Mouse (Mus musculus) CH12.LX (cell line): ENCODE results near the gene Spata7. TPM values are rescaled to one million over a fixed set of nuclear protein-coding genes. Genes with fewer than 3 reads are reported as not detected.
A peak's percentile ranks its signal among the peaks of the same experiment; 100 is the strongest.

Experiments
- DNase-seq: peaks from one replicate; pipeline ENCODE4 v3.0.0-alpha.2; 2013; ENCODE audit errors: extremely low read depth
- H3K27ac ChIP-seq: 2 replicates; pipeline ENCODE4 v1.5.1; 2012; ENCODE audit warnings: low read depth, mild to moderate bottlenecking, control low read depth, moderate library complexity; ENCODE audit not compliant: insufficient read depth
- H3K27me3 ChIP-seq: replicated peaks from 2 replicates; pipeline ENCODE3; 2012; ENCODE audit warnings: inconsistent platforms
- H3K36me3 ChIP-seq, 2 experiments: replicated peaks in 1 of 2; 2 replicates each; pipeline versions ENCODE3 to v1.6.1; 2012; ENCODE audit warnings: inconsistent platforms in 1 of 2, low read length in 1 of 2, mild to moderate bottlenecking in 1 of 2, mixed read lengths in 1 of 2, moderate library complexity in 1 of 2; ENCODE audit not compliant: control insufficient read depth in 1 of 2, insufficient read depth in 1 of 2
- H3K4me1 ChIP-seq, 2 experiments: 2 replicates each; pipeline ENCODE4 v1.6.1; 2012; ENCODE audit warnings: inconsistent platforms in 1 of 2, moderate library complexity in 1 of 2; ENCODE audit not compliant: insufficient read depth in 2 of 2, control insufficient read depth in 1 of 2
- H3K4me2 ChIP-seq: 2 replicates; pipeline ENCODE4 v1.6.1; 2012; ENCODE audit warnings: low read depth, mild to moderate bottlenecking, control low read depth; ENCODE audit not compliant: poor library complexity, insufficient read depth, severe bottlenecking
- H3K4me3 ChIP-seq, 3 experiments: fragments of 150-350 bp in 1 of 3; sonication (generic) in 1 of 3; replicated peaks in 1 of 3; 2 replicates each; pipeline versions ENCODE3 to v1.5.1; 2011 to 2012; ENCODE audit warnings: low read depth in 2 of 3, low read length in 2 of 3, mild to moderate bottlenecking in 2 of 3, moderate library complexity in 2 of 3, control low read depth in 1 of 3, improper control_type of control experiment in 1 of 3, inconsistent platforms in 1 of 3, mixed read lengths in 1 of 3; ENCODE audit not compliant: poor library complexity in 1 of 3
- H3K79me2 ChIP-seq: replicated peaks from 2 replicates; pipeline ENCODE4 v1.6.1; 2012; ENCODE audit warnings: mild to moderate bottlenecking, moderate library complexity; ENCODE audit not compliant: control insufficient read depth, poor library complexity, insufficient read depth, severe bottlenecking; ENCODE audit errors: extremely low read depth
- H3K9ac ChIP-seq: 2 replicates; pipeline ENCODE4 v1.6.1; 2012; ENCODE audit warnings: low read depth, mild to moderate bottlenecking, control low read depth, moderate library complexity; ENCODE audit not compliant: insufficient read depth
- H3K9me3 ChIP-seq: replicated peaks from 2 replicates; pipeline ENCODE3; 2012; ENCODE audit warnings: low read length, inconsistent platforms, mixed read lengths
- BHLHE40 ChIP-seq: IDR thresholded peaks from 2 replicates; pipeline ENCODE4 v1.6.1; 2011; ENCODE audit warnings: mild to moderate bottlenecking, low read depth, low read length, improper control_type of control experiment
- CHD1 ChIP-seq: IDR thresholded peaks from 2 replicates; pipeline ENCODE4 v1.6.1; 2012; ENCODE audit warnings: low read depth, low read length, improper control_type of control experiment, inconsistent platforms
- CHD2 ChIP-seq: IDR thresholded peaks from 2 replicates; pipeline ENCODE4 v1.6.1; 2011; ENCODE audit warnings: low read length, improper control_type of control experiment
- CTCF ChIP-seq, 2 experiments: IDR thresholded peaks in 1 of 2; conservative IDR thresholded peaks in 1 of 2; 2 replicates each; pipeline ENCODE4 v1.5.1; 2011 to 2012; ENCODE audit warnings: low read depth in 2 of 2, low read length in 2 of 2, improper control_type of control experiment in 1 of 2, inconsistent platforms in 1 of 2, mild to moderate bottlenecking in 1 of 2, moderate library complexity in 1 of 2
- ELF1 ChIP-seq: IDR thresholded peaks from 2 replicates; pipeline ENCODE4 v1.6.1; 2014; ENCODE audit warnings: low read depth, mild to moderate bottlenecking, inconsistent platforms, low read length, improper control_type of control experiment
- ETS1 ChIP-seq: conservative IDR thresholded peaks from 2 replicates; pipeline ENCODE4 v1.6.1; 2012; ENCODE audit warnings: low read depth, mild to moderate bottlenecking, inconsistent platforms, low read length, improper control_type of control experiment, moderate library complexity
- GABPA ChIP-seq: IDR thresholded peaks from 2 replicates; pipeline ENCODE4 v1.6.1; 2012; ENCODE audit warnings: low read depth, low read length, improper control_type of control experiment, inconsistent platforms; ENCODE audit not compliant: insufficient replicate concordance
- IRF4 ChIP-seq: IDR thresholded peaks from 2 replicates; pipeline ENCODE4 v1.6.1; 2014; ENCODE audit warnings: low read depth, mild to moderate bottlenecking, inconsistent platforms, low read length, improper control_type of control experiment
- KAT2A ChIP-seq: IDR thresholded peaks from 2 replicates; pipeline ENCODE4 v1.6.1; 2012; ENCODE audit warnings: low read length, improper control_type of control experiment, inconsistent platforms; ENCODE audit not compliant: insufficient replicate concordance
- MAFK ChIP-seq: IDR thresholded peaks from 2 replicates; pipeline ENCODE4 v1.6.1; 2011; ENCODE audit warnings: low read length, improper control_type of control experiment; ENCODE audit not compliant: insufficient replicate concordance
- MAX ChIP-seq: IDR thresholded peaks from 2 replicates; pipeline ENCODE4 v1.6.1; 2011; ENCODE audit warnings: low read length, improper control_type of control experiment
- MEF2A ChIP-seq: IDR thresholded peaks from 2 replicates; pipeline ENCODE4 v1.6.1; 2014; ENCODE audit warnings: low read depth, mild to moderate bottlenecking, inconsistent platforms, low read length, improper control_type of control experiment, borderline replicate concordance
- MXI1 ChIP-seq: IDR thresholded peaks from 2 replicates; pipeline ENCODE4 v1.6.1; 2011; ENCODE audit warnings: mild to moderate bottlenecking, low read depth, low read length, improper control_type of control experiment
- MYC ChIP-seq: IDR thresholded peaks from 2 replicates; pipeline ENCODE4 v1.6.1; 2011; ENCODE audit warnings: low read depth, mild to moderate bottlenecking, improper control_type of control experiment, low read length
- NRF1 ChIP-seq: IDR thresholded peaks from 2 replicates; pipeline ENCODE4 v1.6.1; 2014; ENCODE audit warnings: low read depth, mild to moderate bottlenecking, inconsistent platforms, low read length, improper control_type of control experiment, moderate library complexity
- POLR2A ChIP-seq: IDR thresholded peaks from 2 replicates; pipeline ENCODE4 v1.6.1; 2011; ENCODE audit warnings: low read depth, mild to moderate bottlenecking, improper control_type of control experiment, low read length
- POLR2AphosphoS2 ChIP-seq: IDR thresholded peaks from 2 replicates; pipeline ENCODE4 v1.6.1; 2011; ENCODE audit warnings: low read depth, low read length, improper control_type of control experiment
- RAD21 ChIP-seq: IDR thresholded peaks from 2 replicates; pipeline ENCODE4 v1.6.1; 2011; ENCODE audit warnings: low read depth, mild to moderate bottlenecking, low read length, improper control_type of control experiment, moderate library complexity
- SMC3 ChIP-seq: IDR thresholded peaks from 2 replicates; pipeline ENCODE4 v1.6.1; 2011; ENCODE audit warnings: low read depth, low read length, improper control_type of control experiment
- TBP ChIP-seq: conservative IDR thresholded peaks from 2 replicates; pipeline ENCODE4 v1.6.1; 2011; ENCODE audit warnings: low read depth, low read length, improper control_type of control experiment
- USF2 ChIP-seq: conservative IDR thresholded peaks from 2 replicates; pipeline ENCODE4 v1.6.1; 2011; ENCODE audit warnings: low read depth, low read length, improper control_type of control experiment
- ZKSCAN1 ChIP-seq: IDR thresholded peaks from 2 replicates; pipeline ENCODE4 v1.6.1; 2012; ENCODE audit warnings: low read depth, inconsistent platforms, low read length, improper control_type of control experiment, borderline replicate concordance
- ZMIZ1 ChIP-seq: IDR thresholded peaks from 2 replicates; pipeline ENCODE4 v1.6.1; 2012; ENCODE audit warnings: low read depth, mild to moderate bottlenecking, inconsistent platforms, low read length, improper control_type of control experiment
- dilution Hi-C: fragments of 300-500 bp; cut with MboI; formaldehyde crosslinking; loops from 2 replicates; pipeline ENCODE4 v1.14.3; 2020; ENCODE audit warnings: low sequenced_read_pairs; ENCODE audit not compliant: extremely low pct_unique_long_range_greater_than_20kb, extremely low pct_ligation_motif_present
- in situ Hi-C: fragments of 300-500 bp; cut with MboI; formaldehyde crosslinking; loops from 3 replicates; pipeline ENCODE4 v1.14.3; 2019; ENCODE audit warnings: low sequenced_read_pairs, low pct_ligation_motif_present, low pct_unique_long_range_greater_than_20kb, mixed read lengths
- polyA plus RNA-seq: library from polyadenylated mRNA; unstranded; fragments of >175 nt; gene quantifications from 2 replicates; pipeline ENCODE4 v1.2.1, GENCODE M21; 2012; ENCODE audit warnings: low read depth; ENCODE audit not compliant: insufficient read length
- total RNA-seq, 2 experiments: library from RNA; depleted of rRNA; stranded (reverse); fragments of 300-350 nt in 1 of 2; fragments of >200 nt in 1 of 2; gene quantifications; 2 replicates each; pipeline ENCODE4 v1.2.3; 2012 to 2014

Gene Spata7
- total and polyA plus RNA-seq, 3 experiments: 6.2 to 9.4 (median 8.2) TPM

DNA sequence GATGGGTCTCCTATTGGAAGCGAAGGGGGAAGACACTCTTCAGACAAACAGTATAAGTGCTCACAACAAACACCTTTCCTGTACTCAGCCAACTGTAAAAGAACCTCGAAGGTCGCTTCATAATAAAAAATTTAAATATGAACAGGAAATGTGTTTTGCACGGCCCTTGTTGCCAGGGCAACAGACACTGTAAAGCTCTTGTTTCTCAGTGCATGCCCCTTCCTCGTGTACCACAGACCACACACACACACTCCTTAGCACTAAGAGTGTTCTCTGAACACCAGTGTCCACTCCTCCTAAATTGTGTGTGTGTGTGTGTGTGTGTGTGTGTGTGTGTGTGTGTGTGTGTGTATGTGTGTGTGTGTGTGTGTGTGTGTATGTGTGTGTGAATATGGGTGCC is 12.2 kb upstream of the Spata7 start:
- no peaks in the 10 kb centered on the region for H3K27me3 ChIP-seq
- TF ChIP-seq MXI1: no peak
- TF ChIP-seq SMC3: no peak
- no peak for TF ChIP-seq ZKSCAN1
- TF ChIP-seq KAT2A: no peak
- H3K79me2 ChIP-seq: no peaks in the 10 kb centered on the region
- peak; percentile 17 for DNase-seq
- dilution Hi-C loops: no loop called here
- no peaks in the 10 kb centered on the region for H3K36me3 ChIP-seq
- H3K9ac ChIP-seq: no peak overlapping the region
- H3K4me1 ChIP-seq: peaks cover 2 to 11% of the 10 kb centered on the region in 2 experiments; a peak in 3 of 4 replicates
- in situ Hi-C loops: loop anchor here (10.0 kb wide), 1 partner anchor 161 kb away; no protein-coding TSS in a partner anchor
- H3K9me3 ChIP-seq: no peaks in the 10 kb centered on the region
- H3K27ac ChIP-seq: no peak overlapping the region
- H3K4me3 ChIP-seq: no peak overlapping the region
- H3K4me2 ChIP-seq: no peak overlapping the region

DNA sequence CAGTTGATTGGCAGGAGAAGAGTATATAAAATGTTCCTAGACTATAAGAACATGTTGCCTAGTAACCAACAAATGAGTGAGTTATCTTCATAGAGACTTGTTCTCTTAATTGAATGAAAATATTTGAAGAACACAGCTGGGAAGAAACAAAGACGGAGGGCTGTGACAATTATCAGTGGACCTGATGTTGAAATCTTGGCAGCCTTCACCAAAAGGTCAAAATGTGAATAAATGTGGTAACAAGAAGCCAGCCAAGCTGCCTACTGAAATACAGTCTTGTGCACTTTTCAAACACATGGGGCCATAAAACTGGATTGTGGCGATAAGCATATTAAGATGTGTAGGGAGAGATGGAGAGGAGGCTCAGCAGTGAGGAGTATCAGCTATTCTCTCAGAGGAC is 8.5 kb upstream of the Spata7 start:
- Histone ChIP-seq H3K36me3 (no peaks in the 10 kb centered on the region), H3K4me2 (no peak overlapping the region), H3K27me3 (no peaks in the 10 kb centered on the region), H3K9ac (no peak overlapping the region), H3K4me3 (no peak overlapping the region)
- TF ChIP-seq CHD1 (no peak), MAX (no peak), IRF4 (no peak), MYC (no peak), POLR2A (no peak), BHLHE40 (no peak), ZMIZ1 (no peak), NRF1 (no peak), RAD21 (no peak), GABPA (no peak), ELF1 (no peak), CHD2 (no peak), ETS1 (no peak), POLR2AphosphoS2 (no peak), TBP (no peak), CTCF (conservative IDR thresholded peaks at IDR 0.05 in 1 of 2, IDR thresholded peaks at IDR 0.05 in 1 of 2; ENCODE audit: low read depth in 2 of 2, low read length in 2 of 2) (no peak), MAFK (no peak), USF2 (no peak), MEF2A (no peak)
- TF ChIP-seq, all 38 proteins: peak for 0
- in situ Hi-C loops (loop anchor here (10.0 kb wide), 1 partner anchor 165 kb away; no protein-coding TSS in a partner anchor), dilution Hi-C loops (no loop called here)
- H3K27ac ChIP-seq: no peak overlapping the region
- H3K4me1 ChIP-seq: peaks cover 2 to 6% of the 10 kb centered on the region in 2 experiments; a peak in 2 of 4 replicates
- H3K9me3 ChIP-seq: no peaks in the 10 kb centered on the region
- no peak for DNase-seq
- H3K79me2 ChIP-seq: no peaks in the 10 kb centered on the region
